Mouse (Mus musculus) heart, embryonic 12.5 days (tissue): ENCODE measurements around the gene Slc16a14. TPM values are rescaled to one million over a fixed set of nuclear protein-coding genes. Genes with fewer than 3 reads are reported as not detected.

Experiments used
- ATAC-seq: fragments of 200-750 bp; cut with Nextera tagmentation; 2 replicates; pipeline ENCODE4 v1.8.0; 2017; ENCODE audit warnings: moderate TSS enrichment, moderate library complexity; ENCODE audit not compliant: insufficient number of reproducible peaks, low FRiP score
- H3K27ac ChIP-seq: fragments of 300-500 bp; sonication (generic); 2 replicates; pipeline ENCODE4 v1.5.1; 2016; ENCODE audit warnings: mild to moderate bottlenecking, moderate library complexity; ENCODE audit not compliant: poor library complexity, severe bottlenecking
- H3K27me3 ChIP-seq: fragments of 300-500 bp; sonication (generic); replicated peaks from 2 replicates; pipeline ENCODE4 v1.6.1; 2016; ENCODE audit warnings: mild to moderate bottlenecking, moderate library complexity
- H3K36me3 ChIP-seq: fragments of 300-500 bp; sonication (generic); 2 replicates; pipeline ENCODE4 v1.6.1; 2016; ENCODE audit warnings: mild to moderate bottlenecking, moderate library complexity
- H3K4me1 ChIP-seq: fragments of 300-500 bp; sonication (generic); replicated peaks from 2 replicates; pipeline ENCODE4 v1.6.1; 2016; ENCODE audit warnings: mild to moderate bottlenecking
- H3K4me2 ChIP-seq: fragments of 300-500 bp; sonication (generic); 2 replicates; pipeline ENCODE4 v1.6.1; 2016; ENCODE audit warnings: mild to moderate bottlenecking, moderate library complexity
- H3K4me3 ChIP-seq: fragments of 300-500 bp; sonication (generic); 2 replicates; pipeline ENCODE4 v1.5.1; 2016; ENCODE audit warnings: mild to moderate bottlenecking
- H3K9ac ChIP-seq: fragments of 300-500 bp; sonication (generic); 2 replicates; pipeline ENCODE4 v1.6.1; 2016; ENCODE audit warnings: mild to moderate bottlenecking, moderate library complexity
- H3K9me3 ChIP-seq: fragments of 300-500 bp; sonication (generic); replicated peaks from 2 replicates; pipeline ENCODE4 v1.6.1; 2016; ENCODE audit warnings: mild to moderate bottlenecking, moderate library complexity
- WGBS: fragments of 180-500 bp; shearing (Covaris S2); methylation state at CpG from one replicate; pipeline ENCODE4 v1.1.7; 2016; 5-methylcytosine and 5-hydroxymethylcytosine counted together
- polyA plus RNA-seq: library from polyadenylated mRNA; unstranded; fragments of >200 nt; fragmentation: Nextera tagmentation; extraction: Ambion mirVana; gene quantifications from 2 replicates; pipeline ENCODE4 v1.2.1, GENCODE M21; 2016

The Slc16a14 gene
- polyA plus RNA-seq, 1 experiment from 2014 or later, result 0.26 TPM

DNA sequence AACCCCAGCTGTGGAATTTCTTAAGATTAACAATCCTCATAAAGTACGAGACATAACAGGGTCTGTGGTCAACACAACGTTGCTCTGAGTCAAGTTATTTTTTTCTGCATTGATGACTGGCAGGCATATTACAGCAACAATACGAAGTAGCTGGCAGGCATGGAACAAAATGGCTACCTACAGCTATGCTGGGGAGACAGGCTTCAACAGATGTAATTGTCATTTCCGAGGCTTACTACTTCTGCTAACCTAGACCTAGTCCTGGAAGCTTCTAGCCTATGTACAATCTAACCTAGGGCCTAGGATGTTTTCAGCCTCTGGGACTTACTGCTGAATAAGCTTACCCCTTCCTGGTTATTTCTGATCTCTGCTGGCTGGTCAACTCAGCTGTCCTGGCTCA lies 4.5 kb upstream of the Slc16a14 start:
- H3K4me1 ChIP-seq, result no peaks in the 10 kb centered on the region
- no peak overlapping the region for H3K9ac ChIP-seq
- WGBS, result 70% methylated on average over 4 of the region's 4 CpGs
- no peak for ATAC-seq
- H3K27ac ChIP-seq, result no peak overlapping the region
- H3K27me3 ChIP-seq, result peaks cover 20% of the 10 kb centered on the region
- no peaks in the 10 kb centered on the region for H3K36me3 ChIP-seq
- no peak overlapping the region for H3K4me3 ChIP-seq
- no peak overlapping the region for H3K4me2 ChIP-seq
- H3K9me3 ChIP-seq, result no peaks in the 10 kb centered on the region

DNA sequence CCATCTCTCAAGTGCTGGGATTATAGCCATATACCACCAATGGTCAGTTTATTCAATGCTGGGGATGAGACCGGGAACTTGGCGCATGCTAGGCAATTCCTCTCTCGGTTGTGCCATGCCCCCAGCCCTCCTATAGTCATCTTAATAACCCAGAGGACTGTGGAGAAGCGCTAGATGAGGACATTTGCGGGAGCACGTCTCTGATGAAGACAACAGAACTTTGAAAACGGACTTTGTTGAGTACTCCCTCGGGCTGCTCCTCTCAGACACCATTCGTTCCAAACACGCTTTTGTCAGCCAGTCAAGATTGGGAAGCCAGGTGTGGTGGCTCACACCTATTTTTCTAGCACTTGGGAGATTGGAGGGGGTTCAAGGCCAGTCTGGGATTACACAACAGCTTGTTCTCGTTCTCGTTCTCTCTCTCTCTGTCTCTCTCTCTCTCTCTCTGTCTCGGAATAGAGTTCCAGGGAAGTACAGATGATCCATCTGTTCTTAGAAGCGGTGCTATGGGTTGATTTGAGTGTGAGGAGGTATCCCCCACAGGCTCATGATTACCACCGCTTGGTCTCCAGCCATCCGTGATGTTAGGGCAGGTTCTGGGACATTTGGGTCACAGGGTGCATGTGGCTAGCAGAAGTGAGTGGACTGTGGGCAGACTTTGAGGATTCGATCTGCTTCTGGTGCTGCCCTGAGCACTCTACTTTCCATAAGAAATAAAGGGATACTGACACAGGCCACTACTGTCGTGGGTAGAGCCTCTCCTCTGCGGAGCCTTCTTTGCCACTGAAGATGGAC lies 2.0 kb upstream of the Slc16a14 start:
- H3K9me3 ChIP-seq, result no peaks in the 10 kb centered on the region
- H3K4me1 ChIP-seq, result 0 out of 2 replicates have a peak, but pooled peaks cover 5% of the 10 kb centered on the region
- no peak for ATAC-seq
- no peak overlapping the region for H3K27ac ChIP-seq
- no peak overlapping the region for H3K9ac ChIP-seq
- H3K4me2 ChIP-seq, result no peak overlapping the region
- peaks cover 29% of the 10 kb centered on the region for H3K27me3 ChIP-seq
- no peak overlapping the region for H3K4me3 ChIP-seq
- WGBS, result 83% methylated on average over 19 of the region's 19 CpGs
- no peaks in the 10 kb centered on the region for H3K36me3 ChIP-seq

GRCm38 (mm10) chr1:84935668-84936067 lies 734 bp upstream of the Slc16a14 start:
- Histone ChIP-seq H3K4me1 (0 out of 2 replicates have a peak, but pooled peaks cover 5% of the 10 kb centered on the region), H3K4me2 (no peak overlapping the region), H3K9ac (no peak overlapping the region), H3K9me3 (no peaks in the 10 kb centered on the region), H3K4me3 (no peak overlapping the region), H3K27ac (no peak overlapping the region), H3K36me3 (no peaks in the 10 kb centered on the region), H3K27me3 (peaks cover 29% of the 10 kb centered on the region)
- ATAC-seq, result no peak
- 61% methylated on average over 9 of the region's 9 CpGs for WGBS

DNA sequence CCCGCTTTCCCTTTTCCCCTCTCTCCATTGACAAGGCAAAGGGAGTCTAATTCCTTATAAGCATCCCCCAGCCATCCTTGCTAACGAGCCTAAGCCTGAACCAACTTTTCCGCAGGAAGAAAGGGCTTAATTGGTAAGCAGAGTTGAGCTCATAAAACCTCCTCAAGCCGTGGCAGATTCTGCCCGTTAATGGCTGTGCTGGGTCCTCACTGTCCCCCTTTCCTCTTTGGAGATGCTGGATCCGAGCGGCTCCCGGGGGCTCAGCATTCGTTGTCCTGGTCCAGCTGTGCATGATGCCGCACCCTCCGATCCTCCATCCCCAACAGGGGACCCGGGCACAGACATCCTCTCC lies 807 bp downstream of the Slc16a14 start:
- Histone ChIP-seq H3K27ac (no peak overlapping the region), H3K4me2 (peak overlapping the region; percentile 95), H3K36me3 (no peaks in the 10 kb centered on the region), H3K4me1 (0 out of 2 replicates have a peak, but pooled peaks cover 5% of the 10 kb centered on the region), H3K9me3 (no peaks in the 10 kb centered on the region), H3K4me3 (peak overlapping the region; percentile 60), H3K27me3 (peaks cover 29% of the 10 kb centered on the region), H3K9ac (peak overlapping the region; percentile 53; the same call in 1 of the 2 replicates)
- 3% methylated on average over 12 of the region's 12 CpGs for WGBS
- no peak for ATAC-seq

GRCm38 (mm10) chr1:84933472-84934150 lies 1.3 kb downstream of the Slc16a14 start:
- Histone ChIP-seq H3K27me3 (peaks cover 29% of the 10 kb centered on the region), H3K4me1 (0 out of 2 replicates have a peak, but pooled peaks cover 5% of the 10 kb centered on the region), H3K4me2 (peak overlapping the region; percentile 95), H3K4me3 (peak overlapping the region; percentile 60), H3K9ac (no peak overlapping the region), H3K9me3 (no peaks in the 10 kb centered on the region), H3K27ac (no peak overlapping the region), H3K36me3 (no peaks in the 10 kb centered on the region)
- ATAC-seq, result no peak
- WGBS, result 11% methylated on average over 22 of the region's 22 CpGs

DNA sequence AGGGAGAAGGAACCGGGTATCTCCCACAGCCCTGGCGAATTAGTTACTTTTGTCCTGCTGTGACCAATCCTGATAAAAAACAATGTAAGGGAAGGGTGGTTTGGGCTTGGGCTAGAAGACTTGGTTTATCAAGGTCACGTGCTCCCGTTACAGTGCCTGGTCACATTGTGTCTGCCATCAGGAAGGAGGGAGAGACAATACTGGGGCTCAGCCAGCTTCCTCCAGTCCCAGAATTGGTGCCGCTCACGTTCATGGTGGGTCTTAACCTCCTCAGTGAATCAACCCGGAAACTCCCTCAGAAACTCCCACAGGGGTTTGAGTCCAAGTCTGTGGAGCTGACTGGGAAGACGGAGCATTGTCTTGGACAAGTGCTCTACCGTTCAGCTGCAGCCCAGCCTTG lies 9.3 kb downstream of the Slc16a14 start:
- Histone ChIP-seq H3K4me1 (peaks cover 8% of the 10 kb centered on the region), H3K4me2 (no peak overlapping the region), H3K9ac (no peak overlapping the region), H3K27me3 (no peaks in the 10 kb centered on the region), H3K9me3 (no peaks in the 10 kb centered on the region), H3K4me3 (no peak overlapping the region), H3K36me3 (no peaks in the 10 kb centered on the region), H3K27ac (no peak overlapping the region)
- 65% methylated on average over 9 of the region's 9 CpGs for WGBS
- no peak for ATAC-seq

DNA sequence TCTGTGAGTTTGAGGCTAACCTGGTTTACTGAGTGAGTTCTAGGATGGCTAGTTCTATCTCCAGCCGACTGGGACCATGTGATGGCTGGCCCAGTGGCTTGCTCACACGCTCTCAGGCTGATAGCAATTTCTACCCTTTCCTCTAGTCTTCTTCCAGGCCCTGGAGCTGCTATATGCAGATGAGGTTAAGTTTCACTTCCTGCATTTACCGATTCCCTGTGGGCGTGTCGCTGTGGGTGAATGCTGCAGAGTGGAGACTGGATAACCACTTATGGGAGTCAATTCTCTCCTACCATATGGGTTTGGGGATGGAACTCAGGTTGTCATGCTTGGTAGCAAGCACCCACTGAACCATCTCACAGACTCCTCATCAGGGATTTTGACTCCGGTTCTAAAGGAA lies 10.8 kb downstream of the Slc16a14 start:
- ATAC-seq, result no peak

GRCm38 (mm10) chr1:84923432-84923831 lies 11.5 kb downstream of the Slc16a14 start:
- H3K9ac ChIP-seq, result no peak overlapping the region
- H3K27me3 ChIP-seq, result no peaks in the 10 kb centered on the region
- peaks cover 8% of the 10 kb centered on the region for H3K4me1 ChIP-seq
- 70% methylated on average over 2 of the region's 2 CpGs for WGBS
- no peak overlapping the region for H3K27ac ChIP-seq
- H3K9me3 ChIP-seq, result no peaks in the 10 kb centered on the region
- no peak for ATAC-seq
- no peaks in the 10 kb centered on the region for H3K36me3 ChIP-seq
- H3K4me2 ChIP-seq, result no peak overlapping the region
- H3K4me3 ChIP-seq, result no peak overlapping the region

More for the DNA sequence above, 10.8 kb downstream of the Slc16a14 start:
- H3K27me3 ChIP-seq, result no peaks in the 10 kb centered on the region
- no peak overlapping the region for H3K4me3 ChIP-seq
- WGBS, result 65% methylated on average over 6 of the region's 6 CpGs
- no peaks in the 10 kb centered on the region for H3K9me3 ChIP-seq
- H3K27ac ChIP-seq, result no peak overlapping the region
- H3K36me3 ChIP-seq, result no peaks in the 10 kb centered on the region
- H3K9ac ChIP-seq, result no peak overlapping the region
- no peak overlapping the region for H3K4me2 ChIP-seq
- H3K4me1 ChIP-seq, result peaks cover 8% of the 10 kb centered on the region

- WGBS, result 80% methylated on average over 3 of the region's 3 CpGs
- no peak for ATAC-seq
- no peaks in the 10 kb centered on the region for H3K9me3 ChIP-seq
- H3K4me1 ChIP-seq, result peaks cover 8% of the 10 kb centered on the region
- H3K36me3 ChIP-seq, result no peaks in the 10 kb centered on the region
- no peak overlapping the region for H3K4me2 ChIP-seq
- no peak overlapping the region for H3K27ac ChIP-seq
- H3K4me3 ChIP-seq, result no peak overlapping the region
- no peak overlapping the region for H3K9ac ChIP-seq
- H3K27me3 ChIP-seq, result no peaks in the 10 kb centered on the region
These were observed 16.1 kb downstream of the Slc16a14 start for GRCm38 (mm10) chr1:84918865-84919264.

DNA sequence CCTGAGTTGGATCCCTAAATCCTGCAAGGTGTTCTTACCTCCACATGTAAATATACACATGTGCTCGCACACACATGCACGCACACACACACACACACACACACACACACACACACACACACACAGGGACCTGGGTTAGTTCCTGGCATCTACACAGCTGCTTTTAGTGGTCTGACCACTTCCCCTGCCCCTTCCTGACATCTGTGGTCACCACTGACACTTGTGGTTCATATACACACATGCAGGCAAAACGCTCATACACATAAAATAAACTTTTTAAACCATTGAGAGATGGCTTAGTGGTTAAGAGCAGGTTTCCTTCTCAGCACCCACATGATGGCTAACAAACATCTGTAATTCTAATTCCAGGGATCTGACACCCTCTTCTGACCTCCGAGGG lies 19.9 kb downstream of the Slc16a14 start:
- no peak for ATAC-seq
- WGBS, result 76% methylated on average over 4 of the region's 4 CpGs

DNA sequence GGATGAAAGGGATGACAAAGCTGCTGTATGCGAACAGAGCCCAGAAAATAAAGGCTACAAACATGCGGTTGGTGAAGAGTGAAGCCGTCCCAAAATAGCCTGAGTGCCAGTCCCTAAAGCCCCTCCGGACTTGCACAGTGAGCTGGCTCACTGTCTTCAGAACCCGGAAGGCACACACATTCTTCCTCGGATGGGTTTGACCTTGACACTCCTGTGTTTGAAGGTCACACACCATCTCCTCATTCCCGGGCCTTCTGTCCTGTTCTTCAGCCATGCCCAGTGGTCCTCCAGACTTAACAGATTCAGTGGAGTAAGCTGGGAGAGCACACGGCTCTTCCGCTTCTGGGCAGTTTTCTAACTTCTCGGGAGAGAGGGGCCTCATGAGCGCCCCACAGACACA lies 22.4 kb downstream of the Slc16a14 start:
- WGBS, result 77% methylated on average over 11 of the region's 11 CpGs
- Histone ChIP-seq H3K27me3 (no peaks in the 10 kb centered on the region), H3K9ac (no peak overlapping the region), H3K36me3 (no peaks in the 10 kb centered on the region), H3K27ac (no peak overlapping the region), H3K4me3 (no peak overlapping the region), H3K4me1 (no peaks in the 10 kb centered on the region), H3K4me2 (no peak overlapping the region), H3K9me3 (0 out of 2 replicates have a peak, but pooled peaks cover 4% of the 10 kb centered on the region)
- no peak for ATAC-seq

More for the DNA sequence above, 19.9 kb downstream of the Slc16a14 start:
- H3K27me3 ChIP-seq, result no peaks in the 10 kb centered on the region
- H3K27ac ChIP-seq, result no peak overlapping the region
- H3K4me3 ChIP-seq, result no peak overlapping the region
- no peak overlapping the region for H3K4me2 ChIP-seq
- H3K36me3 ChIP-seq, result no peaks in the 10 kb centered on the region
- no peak overlapping the region for H3K9ac ChIP-seq
- 0 out of 2 replicates have a peak, but pooled peaks cover 4% of the 10 kb centered on the region for H3K9me3 ChIP-seq
- H3K4me1 ChIP-seq, result no peaks in the 10 kb centered on the region
